Mouse (Mus musculus) spleen, postnatal 14 days (tissue): ENCODE data around the gene Ttll10.

Source experiments
- DNase-seq, 2 experiments: peaks; one replicate each; pipeline ENCODE4 v3.0.0; 2021 to 2022; ENCODE audit warnings: low spot score in 2 of 2

Ttll10 gene

DNA sequence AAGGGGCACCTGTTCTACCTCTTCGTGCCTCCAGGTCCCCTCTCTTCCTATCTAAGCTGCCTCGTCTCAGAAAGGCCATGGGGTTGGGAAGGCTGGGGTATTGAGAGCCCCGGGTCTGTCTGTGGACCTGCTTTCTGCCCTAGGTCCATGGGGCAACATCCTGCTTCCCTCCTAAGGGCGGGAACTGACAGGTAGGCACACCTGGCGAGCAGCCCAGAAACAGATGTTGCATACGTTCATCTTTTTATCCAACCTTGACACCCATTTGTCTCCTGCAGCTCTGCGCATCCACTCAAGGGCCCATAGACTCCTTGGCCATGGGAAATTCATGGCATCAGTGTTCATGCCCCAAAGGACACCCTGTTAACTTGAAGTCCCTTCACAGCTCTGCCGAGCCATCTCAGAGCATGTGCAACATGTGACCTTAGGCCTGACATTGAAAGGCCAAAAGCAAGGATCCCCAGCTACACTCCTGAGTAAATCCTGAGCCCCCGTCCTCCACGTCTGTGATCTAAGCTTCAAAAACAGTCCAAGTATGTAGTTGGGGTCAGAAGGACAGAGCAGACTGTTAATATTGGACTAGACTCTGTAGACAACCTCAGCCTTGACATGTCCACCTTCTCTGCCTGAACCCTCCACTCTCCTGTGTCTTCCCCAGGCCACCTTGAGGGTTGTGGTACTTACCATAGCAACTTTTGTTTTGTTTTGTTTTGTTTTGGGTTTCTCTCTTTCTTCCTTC, 6.1 kb upstream of the Ttll10 start:
- no peak for DNase-seq

DNA sequence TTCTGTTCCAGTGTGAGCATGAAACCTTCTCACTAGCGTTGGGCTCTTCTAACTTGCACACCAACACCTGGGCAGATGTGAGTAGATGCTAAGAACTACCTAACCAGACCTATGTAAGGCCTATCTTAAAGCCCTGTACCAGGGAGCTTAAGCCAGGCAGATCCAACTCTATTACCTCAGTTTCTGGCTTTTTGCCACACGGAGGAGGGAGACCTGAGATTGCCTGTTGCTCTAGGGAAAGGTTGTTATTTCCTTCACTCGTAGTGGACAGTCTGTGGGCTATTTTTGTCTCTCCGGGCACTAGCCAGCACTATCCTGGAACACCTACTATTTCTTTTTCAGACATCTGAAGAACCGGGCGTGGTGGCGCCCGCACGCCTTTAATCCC, 5.3 kb upstream of the Ttll10 start:
- no peak for DNase-seq

DNA sequence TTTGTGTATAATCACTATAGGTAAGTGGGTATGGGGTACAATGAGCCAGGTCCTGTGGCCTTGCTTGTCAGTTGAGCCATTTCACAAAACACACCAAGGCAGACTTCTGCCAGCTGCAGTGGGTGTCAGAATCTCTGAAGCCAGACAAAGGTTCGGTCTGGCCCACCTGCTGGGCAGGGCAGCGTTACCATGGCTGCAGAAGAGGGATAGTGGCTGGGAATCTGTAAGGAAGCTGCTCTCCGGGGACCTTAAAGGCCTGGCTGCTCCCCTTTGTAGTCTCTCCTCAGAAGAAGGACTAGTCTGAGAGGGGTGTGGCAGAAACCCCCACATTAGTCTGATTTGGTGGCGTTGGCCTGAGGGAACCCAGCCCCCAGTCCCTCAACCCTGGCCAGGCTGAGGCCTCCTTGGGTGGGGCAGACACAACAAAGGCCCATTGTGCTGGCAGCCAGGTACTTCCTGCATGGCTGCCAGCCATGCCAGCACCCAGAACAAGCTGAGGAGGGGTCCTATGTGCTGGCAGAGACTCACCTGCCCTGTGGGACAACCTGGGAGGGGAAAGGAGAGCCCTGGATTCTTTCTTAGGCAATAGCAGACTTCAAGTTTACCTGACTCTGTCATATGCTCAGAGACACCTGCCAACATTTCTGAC, 4.8 kb upstream of the Ttll10 start:
- DNase-seq: no peak

DNA sequence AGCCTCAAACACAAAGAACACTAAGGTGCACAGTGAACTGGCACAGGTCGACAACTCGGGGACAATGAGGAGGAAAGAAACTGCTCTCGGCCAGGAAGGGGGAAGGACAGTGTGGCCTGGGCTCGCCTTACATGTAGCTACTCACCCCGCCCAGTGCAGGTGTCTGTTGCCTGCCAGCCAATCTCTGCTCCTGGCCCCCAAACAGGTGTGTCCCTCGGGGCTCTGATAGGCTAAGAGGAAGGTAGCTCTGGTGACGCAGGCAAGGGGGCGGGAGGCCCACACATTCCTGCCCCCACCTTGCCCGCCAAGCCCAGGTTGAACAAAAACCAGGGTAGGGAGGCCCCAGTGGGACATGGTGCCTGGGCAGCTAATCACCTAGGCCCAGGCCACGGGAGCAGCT, 499 bp upstream of the Ttll10 start:
- no peak for DNase-seq

DNA sequence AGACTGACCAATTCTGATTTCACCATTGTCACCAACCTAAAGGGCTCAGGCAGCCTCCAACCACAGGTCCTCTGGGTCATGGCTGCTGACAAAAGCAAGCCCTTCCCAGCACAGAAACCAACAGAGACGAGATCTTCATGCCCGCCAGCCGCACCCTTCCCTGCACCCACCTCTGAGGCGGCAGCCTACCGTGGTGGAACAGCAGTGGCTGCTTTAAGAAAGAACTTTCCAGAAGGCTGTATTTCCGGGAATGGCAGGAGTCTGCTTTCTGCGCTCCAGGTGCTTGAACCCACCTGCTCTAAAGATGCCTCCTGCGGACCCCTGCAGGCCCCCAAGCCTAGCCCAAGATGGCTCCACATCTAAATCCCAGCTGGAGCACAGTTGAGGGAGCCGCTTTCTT, 388 bp downstream of the Ttll10 start:
- DNase-seq: no peak

DNA sequence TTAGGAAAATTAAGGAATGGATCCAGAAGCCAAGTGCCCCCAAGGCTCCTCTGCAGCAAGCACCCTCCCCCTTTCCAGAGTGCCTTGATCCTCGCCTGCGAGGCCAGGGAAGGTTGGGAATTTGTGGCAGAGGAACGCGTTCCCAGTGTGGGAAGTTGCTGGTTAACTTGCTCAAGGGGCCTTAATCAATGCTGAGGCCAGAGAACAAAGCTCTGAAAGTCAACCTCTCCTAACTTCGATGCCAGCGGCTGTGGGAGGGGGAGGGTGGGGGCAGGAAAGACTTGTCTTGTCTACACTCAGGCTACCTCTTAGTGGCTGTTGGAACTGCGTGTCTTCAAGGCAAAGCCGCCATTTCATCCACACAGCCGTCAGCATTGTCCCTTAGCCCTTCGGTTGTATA, 1.5 kb downstream of the Ttll10 start:
- no peak for DNase-seq

DNA sequence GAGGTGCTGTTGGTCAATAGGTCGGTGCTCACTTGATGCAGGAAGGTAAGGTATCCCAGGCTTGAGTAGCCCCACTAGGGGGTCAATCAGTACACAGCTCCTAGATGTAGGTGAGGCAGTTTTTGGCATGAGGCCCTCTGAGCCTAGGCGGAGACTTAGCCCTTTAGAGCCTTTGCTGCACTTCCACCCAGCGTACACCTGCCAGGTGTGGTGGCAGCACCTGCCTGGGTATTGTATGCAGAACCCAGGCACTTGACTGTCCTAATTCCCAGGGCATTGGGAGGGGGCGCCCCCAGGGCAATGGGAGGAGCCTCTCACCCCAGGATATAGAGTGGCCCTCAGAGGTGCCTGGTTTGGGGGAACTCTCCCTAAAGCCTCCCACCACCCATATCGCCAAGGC, 4.0 kb downstream of the Ttll10 start:
- DNase-seq: no peak

DNA sequence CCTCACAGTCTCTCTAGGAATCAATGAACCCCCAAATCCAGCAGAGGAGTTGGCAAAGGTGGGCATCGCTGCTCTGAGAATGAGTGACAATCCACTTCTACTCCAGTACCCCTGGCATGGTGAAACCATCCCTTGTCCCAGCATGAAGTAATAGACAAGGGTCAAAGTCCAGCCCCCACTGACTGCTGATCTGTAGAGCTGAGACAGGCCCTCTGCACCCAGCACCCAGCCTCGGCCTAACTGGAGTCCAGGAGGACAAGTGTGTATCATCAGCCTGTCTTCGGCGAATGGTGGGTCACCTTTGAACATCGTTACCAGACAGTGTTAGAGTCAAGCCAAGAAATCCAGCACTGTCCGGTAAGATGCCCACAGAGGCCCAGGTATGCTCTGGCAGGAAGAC, 4.6 kb downstream of the Ttll10 start:
- DNase-seq: no peak

DNA sequence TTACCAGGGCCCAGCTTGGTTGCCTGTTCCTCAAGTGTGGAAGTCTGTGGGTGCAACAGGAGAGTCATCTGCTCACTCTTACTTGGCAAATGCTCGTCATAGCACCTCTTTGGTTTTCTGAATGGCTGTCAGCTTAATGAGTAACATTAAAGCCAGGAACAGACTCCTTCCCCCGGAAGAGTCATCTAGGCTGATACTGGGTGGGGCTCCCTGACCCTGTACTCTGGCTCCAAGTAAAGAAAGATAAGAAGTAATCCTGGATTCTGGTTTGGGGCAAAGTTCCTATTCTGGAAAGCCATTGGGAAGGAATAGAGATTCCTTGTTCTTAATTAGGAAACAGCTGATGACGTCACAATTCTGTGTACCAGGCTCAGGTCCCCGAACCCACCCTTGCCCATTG, 5.1 kb downstream of the Ttll10 start:
- DNase-seq: no peak

DNA sequence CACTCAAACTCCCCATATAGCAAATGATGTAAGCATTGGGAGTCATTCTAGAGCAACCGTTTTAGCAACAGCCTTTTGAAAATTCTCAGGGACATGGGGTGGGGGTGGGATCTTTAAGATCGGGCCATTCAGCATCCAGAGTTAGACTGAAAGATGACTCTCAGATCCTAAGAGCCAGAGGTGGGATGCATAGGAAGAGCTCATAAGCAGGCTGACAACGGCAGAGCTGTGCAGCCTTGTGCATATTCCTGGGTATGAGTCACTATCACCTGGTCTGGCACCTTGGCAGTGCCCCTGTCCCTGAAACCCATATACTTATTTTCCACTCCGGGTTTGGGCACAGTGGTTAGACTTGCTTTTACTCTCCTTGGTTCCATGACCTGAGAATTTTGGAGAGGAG, 6.1 kb downstream of the Ttll10 start:
- no peak for DNase-seq

DNA sequence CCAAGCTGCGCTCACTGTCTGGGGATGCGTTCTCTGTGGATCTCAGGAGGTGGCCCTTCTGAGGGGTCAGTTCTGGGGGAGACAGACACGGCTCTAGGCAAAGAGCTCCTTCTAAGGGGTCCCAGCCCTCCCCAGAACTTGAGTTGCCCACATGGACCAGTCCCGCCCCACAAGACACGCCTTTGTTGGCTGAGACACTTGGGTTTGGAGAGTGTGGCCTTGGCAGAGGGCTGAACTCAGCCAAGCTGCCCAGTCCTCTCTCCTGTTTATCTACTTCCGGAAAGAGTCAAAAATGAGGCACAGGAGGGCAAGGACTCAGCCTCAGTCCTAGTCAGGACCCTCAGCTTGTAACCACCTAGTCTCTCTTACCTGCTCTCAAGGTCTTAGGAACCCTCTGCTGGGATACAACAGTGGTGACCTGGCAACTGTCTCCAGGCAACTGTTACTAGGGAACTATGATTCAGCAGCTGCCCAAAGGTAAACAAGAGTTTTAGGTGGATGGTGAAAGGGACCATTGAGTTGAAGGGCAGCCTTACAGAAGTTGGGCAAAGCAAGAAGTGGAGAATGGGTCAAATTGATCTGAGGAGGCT, 8.7 kb downstream of the Ttll10 start:
- DNase-seq: no peak

DNA sequence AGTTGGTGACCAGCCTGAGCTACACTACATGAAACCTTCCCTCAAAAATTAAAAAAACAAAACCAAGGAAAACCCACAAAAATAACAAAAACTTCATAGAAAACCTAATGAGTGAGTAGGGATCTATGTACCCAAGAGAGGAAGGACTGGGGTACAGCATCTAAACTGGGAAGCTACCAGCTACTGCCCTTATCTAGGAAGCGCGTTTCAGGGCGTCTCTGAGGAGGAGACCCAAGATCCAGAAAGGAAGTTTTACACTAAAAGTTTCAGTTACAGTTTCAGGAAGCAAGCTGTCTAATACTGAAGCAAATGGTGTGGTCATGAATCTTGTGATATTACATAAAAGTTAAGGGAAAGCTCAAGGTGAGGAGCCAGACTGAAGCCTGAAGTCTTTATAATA, 9.4 kb downstream of the Ttll10 start:
- DNase-seq: no peak

DNA sequence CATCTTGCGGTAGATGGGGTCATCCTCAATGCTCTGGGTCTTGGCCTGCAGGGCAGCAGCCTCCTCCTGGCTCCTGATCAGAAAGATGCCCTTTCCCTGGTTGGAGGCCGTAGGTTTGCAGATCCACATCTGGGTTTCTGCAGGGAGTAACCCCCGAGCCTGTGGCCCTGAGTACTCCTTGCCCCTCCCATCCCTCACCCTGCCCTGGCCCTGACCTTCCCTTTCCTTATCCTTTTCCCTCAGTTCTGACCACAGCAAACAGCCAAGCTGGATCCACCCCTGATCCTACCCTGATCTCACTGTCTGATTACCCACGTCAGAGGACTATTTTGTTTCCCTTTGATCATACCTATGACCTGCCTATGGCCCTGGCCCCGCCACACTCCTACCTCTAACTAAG, 14.5 kb downstream of the Ttll10 start:
- no peak for DNase-seq

DNA sequence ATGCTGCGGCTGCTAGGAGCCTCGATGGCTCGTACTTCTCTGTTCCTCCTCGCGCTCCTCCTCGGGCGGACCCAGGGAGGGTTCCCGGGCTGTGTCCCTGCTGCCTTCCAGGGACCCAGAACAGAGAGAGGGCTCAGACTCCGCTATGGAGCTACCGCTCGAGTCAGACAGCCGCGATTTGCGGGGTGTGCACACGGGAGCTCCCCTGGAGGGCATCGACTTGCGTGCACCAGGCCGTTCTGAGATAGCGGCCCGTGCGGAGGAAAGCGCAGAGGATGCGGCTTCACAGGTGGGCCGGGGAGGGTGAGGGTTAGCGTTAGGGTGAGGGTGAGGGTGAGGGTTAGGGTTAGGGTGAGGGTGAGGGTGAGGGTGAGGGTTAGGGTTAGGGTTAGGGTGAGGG, 24.3 kb downstream of the Ttll10 start:
- DNase-seq: no peak

DNA sequence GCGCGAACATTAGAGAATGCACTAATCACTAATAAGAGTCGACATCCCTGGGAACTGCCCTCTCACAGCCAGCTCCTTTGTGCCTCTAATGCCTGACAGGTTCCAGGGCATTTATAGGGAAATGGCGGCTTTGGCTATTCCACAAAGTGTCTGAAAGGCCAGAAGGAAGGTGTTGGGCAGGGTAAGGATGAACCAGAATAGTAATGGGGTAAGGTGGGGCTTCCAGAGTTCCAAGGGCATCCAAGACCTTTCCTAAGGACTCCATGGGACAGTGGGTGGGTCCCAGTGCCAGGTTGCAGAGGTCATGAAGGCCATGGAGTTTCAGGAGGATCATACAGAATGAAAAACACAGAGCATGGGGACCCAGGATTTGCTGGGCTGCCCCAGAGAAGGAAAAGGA, 24.9 kb downstream of the Ttll10 start:
- DNase-seq: no peak

DNA sequence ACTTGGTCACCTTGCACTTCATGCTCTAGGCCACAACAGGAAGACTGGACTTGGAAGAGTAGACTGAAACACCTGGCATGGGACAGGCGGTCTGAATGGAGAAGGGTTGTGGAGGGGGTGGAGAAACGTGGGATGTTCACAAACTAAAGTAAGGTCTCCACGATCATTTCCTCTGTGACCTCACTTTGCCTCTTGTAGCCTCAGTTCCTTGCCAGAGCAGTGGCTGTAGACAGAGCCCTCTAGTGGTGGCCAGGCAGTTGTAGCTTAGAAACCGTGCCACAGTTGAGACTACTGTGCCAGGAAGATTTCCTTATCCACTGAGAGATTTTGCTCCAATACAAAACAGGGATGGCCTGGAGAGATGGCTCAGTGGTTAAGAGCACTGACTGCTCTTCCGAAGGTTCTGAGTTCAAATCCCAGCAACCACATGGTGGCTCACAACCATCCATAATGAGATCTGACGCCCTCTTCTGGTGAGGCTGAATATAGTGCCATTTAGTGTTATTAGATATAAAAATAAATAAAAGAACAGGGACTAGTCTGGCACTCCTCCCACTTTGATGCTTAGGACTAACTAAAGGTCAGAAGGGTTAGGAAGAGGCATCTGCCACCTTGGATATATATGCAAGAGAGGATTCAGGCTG, 25.6 kb downstream of the Ttll10 start:
- DNase-seq: peak in 1 of 2 experiments; percentile 28

DNA sequence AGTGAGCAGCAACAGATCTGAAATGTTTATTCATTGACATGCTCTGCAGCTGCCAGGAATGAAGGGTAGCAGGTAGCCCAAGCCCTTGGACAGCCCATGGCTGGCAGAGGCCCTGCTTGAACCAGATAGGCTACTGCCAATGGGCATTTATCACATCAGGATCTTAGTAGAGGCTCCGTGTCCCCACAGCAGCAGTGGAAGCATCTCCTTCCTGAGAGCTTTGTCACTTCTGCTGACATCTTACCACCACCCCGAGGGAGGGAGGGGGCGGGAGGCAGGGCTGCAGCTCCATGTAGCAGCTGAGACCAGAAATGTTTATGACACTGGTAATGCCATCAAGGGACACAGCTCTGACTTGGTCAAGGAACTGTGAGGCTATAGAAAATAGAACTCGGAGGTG, 26.4 kb downstream of the Ttll10 start:
- DNase-seq: no peak

DNA sequence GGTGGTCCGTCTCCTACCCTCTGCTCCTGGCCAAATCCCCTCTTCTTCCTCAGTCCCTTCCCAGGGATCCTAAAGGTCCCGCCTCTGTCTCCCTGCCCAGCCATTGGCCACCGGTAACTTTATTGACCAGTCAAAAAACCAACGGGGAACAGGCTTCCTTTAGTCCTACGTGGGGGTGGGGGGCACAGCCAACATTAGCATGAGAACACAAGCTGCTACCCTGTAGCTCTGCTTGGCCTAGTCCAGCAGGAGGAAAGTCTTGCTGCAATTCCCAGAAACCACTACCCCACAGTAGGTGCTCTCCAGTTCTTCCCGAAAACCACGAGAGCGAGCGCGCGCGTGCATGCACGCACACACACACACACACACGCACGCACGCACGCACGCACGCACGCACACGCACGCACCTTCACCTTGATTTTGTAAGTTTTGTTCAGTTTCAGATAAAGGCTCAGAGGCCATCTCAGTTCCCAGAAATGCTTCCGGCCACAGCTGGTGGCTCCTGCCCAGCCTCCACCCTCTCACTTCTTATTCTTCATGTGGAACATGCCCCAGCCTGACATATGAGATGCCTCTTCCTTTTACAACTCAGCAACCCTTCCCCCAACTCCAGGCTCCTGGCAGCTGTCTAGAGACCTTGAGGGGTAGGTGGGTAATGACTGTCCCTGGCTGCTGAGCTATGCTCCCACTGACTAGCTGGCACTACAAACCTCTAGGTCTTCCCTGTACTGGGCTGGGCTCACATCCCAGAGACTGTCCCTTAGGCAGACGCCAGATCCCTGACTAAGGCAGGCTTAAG, 27.4 kb downstream of the Ttll10 start:
- DNase-seq: peak in 1 of 2 experiments; percentile 31

DNA sequence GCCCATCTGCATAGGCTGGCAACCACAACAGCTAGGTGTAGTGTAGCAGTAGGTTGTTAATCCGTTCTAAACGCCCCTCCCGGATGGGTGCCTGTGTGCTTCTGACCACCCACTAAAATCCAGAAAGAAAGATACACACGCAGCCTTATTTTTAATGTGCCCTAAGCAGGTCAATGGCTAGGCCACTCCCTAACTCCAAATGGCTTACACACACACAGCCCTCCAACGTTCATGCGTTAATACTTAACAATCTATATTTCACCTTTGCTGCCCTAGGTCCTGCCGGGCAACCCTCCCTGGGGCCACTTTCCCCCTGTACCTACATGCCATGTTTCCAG, 28.0 kb downstream of the Ttll10 start:
- DNase-seq: no peak

DNA sequence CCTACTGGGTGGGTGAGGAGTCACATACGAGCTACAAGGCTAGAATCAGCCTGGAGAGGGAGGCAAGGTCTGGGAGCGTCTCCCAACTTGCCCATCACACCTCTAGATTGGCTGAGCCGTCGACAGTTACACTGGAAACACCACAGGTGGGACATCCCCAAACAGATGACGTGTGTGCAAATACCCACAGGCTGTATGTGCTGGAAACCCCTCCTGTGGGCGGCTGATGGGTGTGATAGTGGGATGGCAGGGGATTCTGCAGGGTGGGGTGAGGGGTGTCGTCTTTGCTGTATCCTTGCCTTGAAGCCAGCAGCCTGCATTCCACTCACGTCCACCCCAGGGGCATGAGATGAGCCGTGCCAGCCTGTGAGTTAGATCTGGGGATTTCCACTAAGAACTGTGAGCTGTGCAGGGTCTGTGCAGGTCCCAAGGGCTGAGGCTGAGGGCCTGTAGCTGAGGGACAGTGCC, 28.5 kb downstream of the Ttll10 start:
- DNase-seq: no peak

DNA sequence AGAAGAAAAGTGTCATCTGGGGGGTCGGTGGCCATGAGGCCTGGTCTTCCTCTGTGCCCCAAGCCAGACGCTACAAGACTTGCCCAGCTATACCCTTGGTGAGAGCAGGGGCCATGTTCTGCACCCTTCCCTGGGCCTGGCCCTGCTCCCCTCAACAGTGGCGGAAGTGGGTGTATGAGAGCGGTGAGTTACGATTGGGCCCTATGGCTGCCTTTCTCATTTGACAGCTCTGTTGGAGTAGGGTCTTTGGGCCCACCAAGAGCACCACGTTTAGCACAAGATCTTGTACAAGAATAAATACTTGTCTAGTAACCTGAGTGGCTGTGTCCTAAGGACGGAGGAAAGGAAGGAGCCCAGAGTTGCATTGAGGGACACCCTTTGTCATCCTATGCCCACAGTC, 30.6 kb downstream of the Ttll10 start:
- no peak for DNase-seq

DNA sequence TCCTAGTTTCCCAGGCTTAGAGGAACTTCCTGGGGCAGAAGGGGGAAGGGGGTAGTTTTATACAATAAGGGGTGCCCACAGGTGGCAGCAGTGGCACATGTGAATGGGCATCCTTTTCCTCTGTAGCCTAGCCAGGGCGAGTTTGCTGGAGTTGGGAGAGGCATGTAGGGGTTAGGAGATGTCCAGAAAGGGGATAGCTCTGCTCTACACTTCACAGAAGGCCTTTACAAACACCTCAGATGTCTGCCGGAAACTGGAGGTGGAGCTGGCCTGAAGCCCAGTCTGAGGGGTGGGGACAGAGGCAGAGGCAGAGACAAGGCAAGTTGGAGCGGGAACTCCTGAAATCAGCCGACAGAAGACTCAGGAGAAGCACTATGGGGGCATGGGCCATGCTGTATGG, 33.2 kb downstream of the Ttll10 start, which contains the start of gene Tnfrsf18:
Gene Tnfrsf18, plus strand, starts transcription at position 152 of the 400 bp plus-strand sequence.
- DNase-seq: peak in 1 of 2 experiments; percentile 37
